Mouse (Mus musculus) liver, adult 2 months (tissue): ENCODE measurements around the gene Tbl1xr1.

Experiments
- CTCF ChIP-seq: fragments of 200-500 bp; IDR thresholded peaks from 2 replicates; pipeline ENCODE4 v1.5.1; 2011; ENCODE audit warnings: low read depth, low read length, control low read depth
- POLR2A ChIP-seq: fragments of 200-500 bp; IDR thresholded peaks from 2 replicates; pipeline ENCODE4 v1.6.1; 2011; ENCODE audit warnings: low read length, control low read depth; ENCODE audit not compliant: insufficient read depth; ENCODE audit errors: extremely low read depth

DNA sequence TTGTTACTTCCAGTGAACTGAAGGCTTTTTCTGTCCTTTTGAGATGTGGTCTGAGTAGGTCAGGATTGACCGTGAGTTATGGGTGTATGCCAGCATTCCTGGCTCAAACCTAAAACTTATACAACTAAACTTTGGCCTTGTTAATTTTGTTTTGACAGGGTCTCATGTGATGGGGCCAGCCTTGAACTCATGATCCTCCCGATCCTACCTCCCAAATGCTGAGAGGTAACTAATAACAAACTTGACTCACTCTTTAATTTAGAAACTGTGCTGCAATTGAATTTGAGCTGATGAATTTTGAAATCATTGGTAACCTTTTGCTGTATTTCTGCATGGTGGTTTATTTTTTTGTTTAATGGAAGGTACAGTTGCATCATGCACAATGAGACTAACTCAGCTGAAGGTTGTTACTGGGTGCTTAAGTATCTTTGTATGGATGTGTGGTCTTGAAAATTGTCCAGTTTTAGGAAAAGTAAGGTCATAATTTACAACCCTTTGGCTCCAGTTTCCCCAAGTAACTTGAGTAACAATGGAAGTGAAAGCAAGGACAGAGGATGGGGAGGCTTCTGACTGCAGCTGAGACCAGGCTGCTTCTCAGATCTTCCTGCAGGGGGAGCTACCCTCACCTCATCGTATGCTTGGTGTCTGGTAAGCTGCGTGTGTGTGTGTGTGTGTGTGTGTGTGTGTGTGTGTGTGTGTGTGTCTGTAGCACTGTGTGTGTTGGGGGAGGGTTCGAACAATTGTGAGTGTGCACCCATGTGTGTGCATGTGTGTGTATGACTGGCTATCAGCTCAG, 66.6 kb downstream of the Tbl1xr1 start:
- TF ChIP-seq POLR2A, result no peak
- TF ChIP-seq CTCF, result peak; percentile 70
